Comparison of ENCODE assay signal across 8 mouse cellular contexts in the genomic region with DNA sequence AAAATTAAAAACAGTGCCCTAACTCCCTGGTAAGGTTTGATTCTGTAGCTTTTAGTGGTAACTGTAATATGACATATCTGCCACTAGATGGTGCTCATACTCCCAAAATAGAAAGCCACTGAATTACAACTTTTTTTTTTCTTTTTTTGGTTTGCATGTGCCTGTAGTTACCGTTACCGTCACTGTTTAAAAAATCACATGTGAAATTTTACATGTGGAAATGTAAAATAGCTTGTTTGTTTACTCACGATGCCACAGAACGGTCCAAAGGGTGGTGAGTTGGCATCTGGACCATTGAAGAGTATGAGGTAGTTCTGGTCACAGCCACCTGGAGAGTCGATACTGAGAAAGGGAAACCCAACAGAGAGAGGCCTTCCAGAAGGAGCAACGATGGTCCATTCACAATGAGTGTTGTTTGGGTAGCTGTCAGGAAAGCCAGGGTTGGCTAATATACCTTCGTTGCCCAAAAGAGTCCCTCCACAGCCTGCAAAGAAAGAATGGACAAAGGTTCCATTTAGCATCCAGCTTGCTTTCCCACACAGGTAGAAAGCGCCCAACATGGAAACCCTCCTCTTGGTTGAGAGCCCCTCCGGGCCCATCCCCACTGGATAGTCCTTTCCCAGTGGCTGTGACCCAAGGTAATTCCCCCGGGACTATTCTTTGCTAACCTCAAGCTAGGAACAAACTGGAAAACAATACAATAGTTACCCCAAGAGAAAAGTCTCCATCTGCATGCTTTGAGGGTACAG. TPM values are rescaled to one million over a fixed set of nuclear protein-coding genes. Genes with fewer than 3 reads are reported as not detected.
DNase-seq lines count a peak whose midpoint lies in the region; ATAC-seq and TF ChIP-seq lines count a peak whose summit lies in the region.

No protein-coding gene starts in this region.

- TF ChIP-seq CTCF in hindbrain, postnatal 0 days (IDR thresholded peaks at IDR 0.05; ENCODE audit: low read depth), result peak; percentile 75
- TF ChIP-seq CTCF in stomach, postnatal 0 days (IDR thresholded peaks at IDR 0.05; ENCODE audit: low read depth), result peak; percentile 84

- no peaks in the 10 kb centered on the region for H3K27me3 ChIP-seq in hindbrain, postnatal 0 days (ENCODE audit: insufficient read depth, low read length)
- H3K27me3 ChIP-seq in stomach, postnatal 0 days (ENCODE audit: control insufficient read depth, insufficient read depth, low read length), result no peaks in the 10 kb centered on the region

- H3K36me3 ChIP-seq in hindbrain, postnatal 0 days (ENCODE audit: insufficient read depth, low read length), result no peaks in the 10 kb centered on the region
- no peaks in the 10 kb centered on the region for H3K36me3 ChIP-seq in stomach, postnatal 0 days (ENCODE audit: control insufficient read depth, insufficient read depth, low read length)

- peak; percentile 75 for ATAC-seq in common myeloid progenitor, adult 5-6 weeks (replicated peaks; ENCODE audit: low read depth, poor library complexity, severe bottlenecking)
- ATAC-seq in hindbrain, postnatal 0 days, result peak; percentile 52; the same call in 1 of the 2 replicates
- ATAC-seq in stomach, postnatal 0 days (ENCODE audit: low FRiP score, low TSS enrichment), result 0 out of 2 replicates have a peak, but pooled peaks have one; percentile 35

- H3K4me3 ChIP-seq in hindbrain, postnatal 0 days (ENCODE audit: low read length), result no peak overlapping the region
- H3K4me3 ChIP-seq in stomach, postnatal 0 days (ENCODE audit: low read depth, low read length), result no peak overlapping the region

- DNase-seq in heart, adult 11 months, result peak; percentile 88
- no peak for DNase-seq in heart, postnatal 36 days
- peak; percentile 66 for DNase-seq in 416B (ENCODE audit: low read depth)
- DNase-seq in hindbrain, postnatal 0 days (ENCODE audit: low spot score), result peak; percentile 57
- no peak for DNase-seq in stomach, postnatal 0 days (ENCODE audit: low spot score)
- no peak for DNase-seq in left cerebral cortex, adult 18-20 months (ENCODE audit: low spot score in 2 of 2)
- no peak for DNase-seq in frontal cortex, postnatal 14 days (ENCODE audit: low spot score in 2 of 2)

- H3K9ac ChIP-seq in hindbrain, postnatal 0 days (replicated peaks; ENCODE audit: low read length), result no peak overlapping the region
- no peak overlapping the region for H3K9ac ChIP-seq in stomach, postnatal 0 days (ENCODE audit: low read length)

- no peak overlapping the region for H3K27ac ChIP-seq in hindbrain, postnatal 0 days
- no peak overlapping the region for H3K27ac ChIP-seq in stomach, postnatal 0 days (replicated peaks)

- H3K4me1 ChIP-seq in hindbrain, postnatal 0 days (ENCODE audit: insufficient read depth, low read length), result no peaks in the 10 kb centered on the region
- no peaks in the 10 kb centered on the region for H3K4me1 ChIP-seq in stomach, postnatal 0 days (replicated peaks; ENCODE audit: control insufficient read depth, insufficient read depth)

- TF ChIP-seq EP300 in stomach, postnatal 0 days (optimal IDR thresholded peaks at IDR 0.05), result no peak

- no peaks in the 10 kb centered on the region for H3K9me3 ChIP-seq in hindbrain, postnatal 0 days (ENCODE audit: low read length)
- H3K9me3 ChIP-seq in stomach, postnatal 0 days (ENCODE audit: control insufficient read depth, low read length), result no peaks in the 10 kb centered on the region

- 53% methylated on average over 10 of the region's 10 CpGs for WGBS in hindbrain, postnatal 0 days
- 56% methylated on average over 10 of the region's 10 CpGs for WGBS in stomach, postnatal 0 days

- no peak overlapping the region for H3K4me2 ChIP-seq in hindbrain, postnatal 0 days (ENCODE audit: low read depth, low read length)
- no peak overlapping the region for H3K4me2 ChIP-seq in stomach, postnatal 0 days (replicated peaks; ENCODE audit: low read depth)

- intact Hi-C loops in heart, postnatal 36 days (cut with DNase I), result loop anchor here (2.0 to 10.0 kb wide), 6 partner anchors 319 to 1019 kb away; a partner anchor contains a TSS

RNA-seq across cellular contexts. Expression of a gene that starts 7.1 kb away (rescaled TPM):
- total RNA-seq in heart, postnatal 36 days (2021), result 10 to 100 TPM; 52.3 to 56.0 TPM
- 137 and 143 TPM in 2 replicates for total RNA-seq in common myeloid progenitor, adult 5-6 weeks (2017)
- 41.7 and 98.6 TPM in 2 replicates for total RNA-seq in hindbrain, postnatal 0 days (2014; rRNA removed)
- 93.6 and 95.7 TPM in 2 replicates for polyA plus RNA-seq in hindbrain, postnatal 0 days (2015; fragmentation: Nextera tagmentation; extraction: Ambion mirVana)
- 112 and 125 TPM in 2 replicates for polyA plus RNA-seq in stomach, postnatal 0 days (2015; fragmentation: Nextera tagmentation; extraction: Ambion mirVana)
- total RNA-seq in left cerebral cortex, adult 18-20 months (2021), result 10 to 100 TPM; 24.5 to 31.1 TPM

Comparison
In these comparisons a context has a peak if more than half of its experiments do, and no peak if none do; other contexts are left out.
1. DNase-seq: peak in heart, adult 11 months (single experiment), 416B (single experiment) and hindbrain, postnatal 0 days (single experiment); none in heart, postnatal 36 days (0 of 2), stomach, postnatal 0 days (single experiment), left cerebral cortex, adult 18-20 months (0 of 2) and frontal cortex, postnatal 14 days (0 of 2).
2. Peak in every context shown above with its lines, with median percentiles within 50 percentile points of each other: ATAC-seq.